Mouse (Mus musculus) brain, embryonic 18.5 days (tissue): Measurements from ENCODE around the gene Krtap19-9b.
A peak's percentile ranks its signal among the peaks of the same experiment; 100 is the strongest.

ENCODE experiments used
- DNase-seq: peaks from one replicate; pipeline ENCODE4 v3.0.0-alpha.2; 2012; ENCODE audit warnings: low read depth, low spot score

Gene Krtap19-9b

DNA sequence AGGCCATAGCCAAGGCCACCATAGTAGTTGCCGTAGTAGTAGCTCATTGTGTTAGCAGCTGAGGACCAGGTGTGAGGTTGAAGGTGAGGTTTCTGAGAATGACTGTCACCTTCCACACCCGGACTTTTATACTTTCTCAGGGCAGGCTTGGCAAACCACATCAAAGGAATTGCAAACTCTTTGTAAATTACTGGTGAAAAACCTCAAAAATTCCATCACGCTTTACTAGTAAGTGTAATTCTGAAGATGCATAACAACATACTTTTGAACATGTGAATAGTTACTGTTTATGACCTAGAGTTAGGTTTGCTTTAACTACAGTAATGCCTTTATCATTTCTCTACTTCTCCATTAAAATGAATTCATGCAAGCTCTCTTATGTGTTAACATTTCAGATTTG, at the start of gene Krtap19-9b:
Gene Krtap19-9b, minus strand, starts transcription at position 101 of the 400 bp plus-strand sequence.
- DNase-seq = no peak

GRCm38 (mm10) chr16:88962773-88963172, 30.7 kb upstream of the Krtap19-9b start, which contains the start of gene Krtap16-3:
Gene Krtap16-3 (minus strand): TSS chr16:88962873.
- DNase-seq = no peak

GRCm38 (mm10) chr16:88941106-88941505, 9.0 kb upstream of the Krtap19-9b start:
- peak; percentile 3 for DNase-seq

GRCm38 (mm10) chr16:88938252-88938651, 6.2 kb upstream of the Krtap19-9b start:
- DNase-seq = no peak

DNA sequence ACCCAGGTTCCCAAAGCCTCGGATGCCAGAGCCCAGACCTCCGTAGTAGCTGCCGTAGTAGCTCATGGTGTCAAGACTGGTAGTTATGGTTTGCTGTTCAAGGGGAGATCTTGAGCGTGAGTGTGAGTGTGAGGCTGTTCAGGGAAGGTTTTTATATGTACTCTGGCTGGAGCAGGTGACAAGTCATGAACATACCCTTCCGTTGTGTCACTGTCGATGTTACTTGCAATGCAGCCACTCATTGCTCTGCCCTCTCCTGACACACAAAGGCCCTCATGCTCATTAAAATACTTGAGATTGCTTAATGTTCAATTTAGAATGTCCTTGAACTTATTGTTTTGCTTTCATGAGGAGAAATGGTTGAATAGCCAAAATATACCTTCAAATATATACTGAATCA, 35.7 kb downstream of the Krtap19-9b start, which contains the start of gene Krtap19-5:
Gene Krtap19-5, minus strand, starts transcription at position 101 of the 400 bp plus-strand sequence.
- no peak for DNase-seq

DNA sequence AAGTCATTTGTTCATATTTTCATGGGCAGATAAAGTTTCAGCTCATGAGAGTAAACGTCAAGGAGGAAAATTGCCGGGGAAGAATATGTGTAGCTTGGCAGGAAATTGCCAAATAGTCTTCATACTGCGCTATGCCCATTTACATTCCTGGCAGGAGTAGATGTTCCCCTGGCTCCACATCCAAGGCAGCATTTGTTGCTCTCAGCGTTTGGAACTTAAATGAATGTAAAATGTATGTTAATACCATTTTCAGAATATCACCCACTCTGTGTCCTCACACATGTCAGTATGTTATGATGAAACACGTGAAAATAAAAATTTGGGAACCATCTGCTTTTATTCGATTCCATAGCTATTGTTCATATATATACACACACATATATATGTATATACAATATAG, 45.2 kb downstream of the Krtap19-9b start:
- DNase-seq = peak; percentile 71

DNA sequence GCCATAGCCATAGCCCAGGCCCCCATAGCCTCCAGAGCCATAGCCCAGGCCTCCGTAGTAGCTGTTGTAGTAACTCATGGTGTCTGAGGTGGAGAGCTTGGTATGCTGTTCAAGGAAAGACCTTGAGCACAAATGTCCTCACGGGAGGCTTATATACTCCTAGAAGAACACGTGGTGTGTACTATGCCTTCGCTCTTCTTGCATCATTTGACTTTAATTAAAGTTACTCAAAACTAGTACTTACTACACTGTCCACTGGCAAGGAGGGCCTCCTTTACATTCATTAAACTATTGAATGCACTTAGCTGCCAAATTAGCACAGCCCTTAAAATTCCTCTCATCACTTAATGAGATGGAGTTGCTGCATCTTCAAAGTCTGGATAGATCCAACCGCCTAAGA, 47.1 kb downstream of the Krtap19-9b start, which contains the start of gene Krtap19-4:
Gene Krtap19-4, minus strand, starts transcription at position 101 of the 400 bp plus-strand sequence.
- DNase-seq = no peak
